Mouse (Mus musculus) B cell, adult 67 days (primary cell): ENCODE measurements around the gene En1. TPM values are rescaled to one million over a fixed set of nuclear protein-coding genes. Genes with fewer than 3 reads are reported as not detected.

ENCODE experiments used
- total RNA-seq, 2 experiments: library from RNA; stranded (reverse); gene quantifications; 4 replicates each; pipeline ENCODE4 v1.2.4; 2023

Gene En1
- total RNA-seq: not detected

DNA sequence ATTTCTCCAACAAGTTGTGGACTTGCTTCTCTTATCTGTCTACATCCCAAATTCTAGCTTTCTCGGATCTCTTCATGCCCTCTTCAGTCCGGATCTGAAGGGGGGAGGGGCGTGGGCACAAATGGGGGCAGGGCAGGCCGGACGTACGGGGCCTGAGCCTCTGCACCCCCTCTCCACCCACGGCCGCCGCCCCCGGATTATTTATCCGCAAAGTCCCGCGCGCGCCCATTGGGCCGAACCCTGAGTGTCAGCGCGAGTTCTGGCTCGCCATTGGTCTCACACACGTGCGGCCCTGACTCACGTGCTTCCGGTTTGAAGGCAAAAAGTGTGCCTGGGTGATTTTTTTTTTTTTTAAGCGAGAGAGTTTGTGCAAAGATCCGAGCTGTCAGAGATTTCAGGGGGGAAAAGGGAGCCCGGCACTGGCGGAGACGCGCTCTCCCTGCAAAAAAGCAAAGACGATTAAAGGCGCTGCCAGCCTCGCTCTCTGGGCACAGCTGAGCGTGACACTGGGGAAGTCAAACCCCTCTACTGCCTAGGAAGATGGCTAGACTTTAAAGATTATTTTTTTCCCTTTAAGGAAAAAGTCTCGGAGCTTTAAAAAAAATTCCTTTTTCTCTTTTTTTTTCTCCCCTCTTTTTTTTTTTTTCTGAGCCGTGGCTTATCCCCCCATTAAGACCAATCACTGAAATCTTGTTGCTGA is at the start of gene En1:
Gene En1, plus strand, starts transcription at position 388 of the 700 bp plus-strand sequence.

Other genes starting within 250 kb of the En1 start
- gene Marco, start 97.4 kb upstream of the En1 start, total RNA-seq: under 1 TPM in 1 of 2 experiments, not detected in 1; 0.64 TPM